Mouse (Mus musculus): ENCODE measurements around the gene Mpg. TPM values are rescaled to one million over a fixed set of nuclear protein-coding genes. Genes with fewer than 3 reads are reported as not detected.
"Not testable (repeated sequence)": the region's sequence is repeated elsewhere in the genome, so short reads cannot be mapped to it uniquely, and the experiment has no call there.

The Mpg gene
- polyA plus RNA-seq, 1 experiment from 2014 or later, result 26.3 TPM

DNA sequence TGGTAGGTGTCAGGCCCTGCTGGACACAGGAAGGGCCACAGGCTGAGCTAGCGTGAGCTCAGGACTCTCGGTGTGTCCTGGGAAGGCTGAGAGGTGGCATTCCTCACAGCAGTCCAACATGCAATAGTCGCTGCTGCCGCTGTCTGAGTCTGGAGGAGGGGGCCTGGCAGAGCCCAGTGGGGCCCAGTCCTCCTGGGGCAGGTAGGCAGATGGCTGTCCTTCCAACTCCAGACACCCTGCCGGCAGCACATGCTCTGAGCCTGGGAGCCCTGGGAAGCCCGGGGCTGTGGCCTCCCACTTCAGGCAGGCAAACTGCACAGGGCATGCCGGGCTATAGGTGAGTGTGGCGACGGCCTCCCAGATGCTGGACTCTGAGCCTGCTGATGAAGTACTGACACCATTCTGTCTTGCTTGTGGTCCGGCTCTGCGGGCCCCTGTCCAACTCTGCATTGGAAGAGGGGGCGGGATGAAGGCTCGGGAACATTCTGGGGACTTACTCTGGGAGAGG, 35.6 kb upstream of the Mpg start:
- no peak for TF ChIP-seq CTCF (IDR thresholded peaks at IDR 0.05)
- in situ Hi-C loops (cut with MboI; ENCODE audit: low pct_unique_long_range_greater_than_20kb), result no loop called here
- ChIA-PET POLR2A (no interaction called here), CTCF (interaction anchor here (1.1 kb wide), 1 partner anchor 8 kb away, joined by 7 read pairs; no protein-coding TSS in a partner anchor)
- DNase-seq (ENCODE audit: low read depth, low spot score) (no peak), ATAC-seq (no peak)
- H3K27me3 ChIP-seq, result peaks cover 17% of the 10 kb centered on the region

DNA sequence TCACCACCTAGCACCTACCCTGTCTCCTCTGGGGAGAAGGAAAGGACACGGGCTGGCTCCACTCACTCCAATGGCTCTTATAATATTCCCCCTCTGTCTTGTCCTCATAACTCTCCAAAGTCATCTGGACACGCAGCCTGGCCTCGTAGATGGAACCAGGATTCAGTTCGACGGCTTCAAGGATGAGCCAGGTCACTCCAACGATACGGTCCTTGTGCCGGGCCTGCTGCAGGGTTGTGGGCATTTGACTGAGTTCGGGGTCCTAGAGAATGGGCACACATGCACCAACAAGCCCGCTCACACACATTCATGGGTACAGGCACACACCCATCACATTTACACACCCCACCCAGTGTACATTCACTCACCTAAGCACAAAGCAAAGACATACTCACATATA, 33.1 kb upstream of the Mpg start:
- ChIA-PET POLR2A (no interaction called here), CTCF (no interaction called here)
- peaks cover 20% of the 10 kb centered on the region for H3K27me3 ChIP-seq
- ATAC-seq, result no peak
- no peak for TF ChIP-seq CTCF (IDR thresholded peaks at IDR 0.05)
- in situ Hi-C loops (cut with MboI; ENCODE audit: low pct_unique_long_range_greater_than_20kb), result no loop called here
- DNase-seq (ENCODE audit: low read depth, low spot score), result no peak

DNA sequence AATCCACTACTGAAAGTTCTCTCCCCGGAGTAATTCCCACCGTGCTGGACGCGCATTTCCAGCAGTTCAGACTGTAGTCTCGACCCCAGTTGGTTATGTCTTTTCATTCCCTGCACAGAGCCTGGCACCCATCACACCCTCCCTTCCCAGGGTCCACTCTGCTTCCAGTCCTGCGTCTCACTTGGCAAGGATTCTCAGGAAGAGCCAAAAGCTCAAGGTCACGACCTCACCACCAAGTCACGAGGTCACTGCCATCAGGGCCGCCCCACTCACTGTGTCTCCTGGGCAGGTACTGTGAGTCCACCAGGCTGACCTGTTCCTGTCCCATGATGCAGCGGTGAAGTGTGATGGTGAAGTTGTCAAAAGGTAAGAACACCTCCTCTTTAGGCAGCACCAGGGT, 32.2 kb upstream of the Mpg start:
- H3K27me3 ChIP-seq, result peaks cover 20% of the 10 kb centered on the region
- TF ChIP-seq CTCF (IDR thresholded peaks at IDR 0.05), result no peak
- no peak for DNase-seq (ENCODE audit: low read depth, low spot score)
- in situ Hi-C loops (cut with MboI; ENCODE audit: low pct_unique_long_range_greater_than_20kb), result no loop called here
- ATAC-seq, result no peak
- ChIA-PET POLR2A (no interaction called here), CTCF (interaction anchor here (1.0 to 1.4 kb wide), 2 partner anchors 11 to 44 kb away, joined by 3 read pairs; partner anchors contain the start of gene Snrnp25)

DNA sequence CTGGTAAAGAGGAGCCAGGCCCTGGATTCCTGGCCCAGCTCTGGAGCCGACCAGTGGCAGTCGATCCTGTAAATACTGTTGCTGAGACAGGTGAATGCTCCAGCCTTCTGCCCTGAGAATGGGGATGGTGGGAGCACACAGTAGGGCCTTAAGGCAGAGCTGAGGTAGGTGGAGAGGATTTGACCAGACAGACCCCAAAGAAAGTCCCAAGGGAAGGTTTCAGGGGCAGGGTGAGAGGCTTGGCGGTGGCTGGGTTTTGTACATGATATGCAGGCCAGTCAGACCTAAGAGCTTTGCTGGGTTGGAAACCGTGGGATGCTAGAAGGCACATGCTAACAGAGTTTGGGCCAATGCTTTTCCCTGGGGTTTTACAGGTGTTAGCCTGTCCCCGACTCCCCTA, 31.7 kb upstream of the Mpg start:
- ChIA-PET CTCF (interaction anchor here (1.0 to 1.4 kb wide), 2 partner anchors 10 to 43 kb away, joined by 3 read pairs; partner anchors contain the start of gene Snrnp25), POLR2A (no interaction called here)
- in situ Hi-C loops (cut with MboI; ENCODE audit: low pct_unique_long_range_greater_than_20kb), result no loop called here
- no peak for TF ChIP-seq CTCF (IDR thresholded peaks at IDR 0.05)
- DNase-seq (ENCODE audit: low read depth, low spot score), result no peak
- no peak for ATAC-seq
- peaks cover 20% of the 10 kb centered on the region for H3K27me3 ChIP-seq

DNA sequence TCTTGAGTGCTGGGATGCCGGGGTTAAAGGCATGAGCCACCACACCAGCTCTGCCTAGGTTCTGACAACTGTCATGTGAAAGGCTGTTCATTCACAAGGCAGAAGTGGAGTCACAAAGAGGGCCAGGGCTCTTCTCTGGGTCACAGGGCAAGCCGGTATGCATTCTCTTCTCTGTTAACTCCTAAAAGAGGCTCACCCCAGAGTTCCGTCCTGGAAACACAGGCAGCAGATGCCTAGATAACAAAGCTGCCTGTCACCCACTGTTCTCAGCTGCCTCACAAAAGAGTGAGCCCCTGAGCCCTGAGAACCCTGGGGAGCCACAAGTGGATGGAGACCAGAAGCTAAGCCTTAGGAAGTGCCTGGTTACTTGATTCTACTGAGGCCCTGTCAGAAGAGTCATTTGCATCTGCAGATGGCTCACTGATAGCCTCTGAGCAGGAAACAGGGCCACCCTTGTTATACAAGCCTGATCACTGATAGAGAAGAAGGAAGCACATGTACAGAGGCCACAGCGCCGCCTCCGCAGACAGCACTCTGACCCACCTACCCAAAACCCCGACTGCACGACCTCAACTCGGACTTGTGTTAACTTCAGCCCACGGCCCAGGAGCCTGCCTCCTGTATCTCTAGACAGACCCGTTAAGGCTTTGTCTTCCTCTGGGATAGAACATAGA, 30.3 kb upstream of the Mpg start:
- ChIA-PET POLR2A (no interaction called here), CTCF (no interaction called here)
- no peak for DNase-seq (ENCODE audit: low read depth, low spot score)
- in situ Hi-C loops (cut with MboI; ENCODE audit: low pct_unique_long_range_greater_than_20kb), result no loop called here
- H3K27me3 ChIP-seq, result peaks cover 26% of the 10 kb centered on the region
- ATAC-seq, result no peak
- no peak for TF ChIP-seq CTCF (IDR thresholded peaks at IDR 0.05)

DNA sequence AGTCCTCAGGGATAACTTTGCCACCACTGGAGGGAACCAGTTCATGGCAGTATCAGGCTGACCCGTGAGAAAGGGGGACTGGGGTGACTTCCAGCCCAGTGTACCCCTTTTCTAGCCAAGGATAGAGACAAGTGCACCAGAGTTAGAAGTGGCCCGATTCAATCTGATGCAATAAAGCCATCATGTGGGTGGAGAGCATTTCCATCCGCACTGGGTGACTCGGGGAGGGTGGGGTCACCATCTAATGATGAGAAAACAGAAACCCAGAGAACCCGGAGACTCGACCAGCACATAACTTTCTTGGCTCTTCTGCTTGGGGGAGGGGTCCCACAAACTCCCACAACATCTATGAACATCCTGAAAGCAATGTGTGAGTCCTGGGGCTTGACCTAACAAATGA, 29.6 kb upstream of the Mpg start:
- ATAC-seq (no peak), DNase-seq (ENCODE audit: low read depth, low spot score) (no peak)
- in situ Hi-C loops (cut with MboI; ENCODE audit: low pct_unique_long_range_greater_than_20kb), result no loop called here
- POLR2A ChIA-PET, result no interaction called here
- no peak for TF ChIP-seq CTCF (IDR thresholded peaks at IDR 0.05)
- CTCF ChIA-PET, result no interaction called here
- H3K27me3 ChIP-seq, result peaks cover 31% of the 10 kb centered on the region

DNA sequence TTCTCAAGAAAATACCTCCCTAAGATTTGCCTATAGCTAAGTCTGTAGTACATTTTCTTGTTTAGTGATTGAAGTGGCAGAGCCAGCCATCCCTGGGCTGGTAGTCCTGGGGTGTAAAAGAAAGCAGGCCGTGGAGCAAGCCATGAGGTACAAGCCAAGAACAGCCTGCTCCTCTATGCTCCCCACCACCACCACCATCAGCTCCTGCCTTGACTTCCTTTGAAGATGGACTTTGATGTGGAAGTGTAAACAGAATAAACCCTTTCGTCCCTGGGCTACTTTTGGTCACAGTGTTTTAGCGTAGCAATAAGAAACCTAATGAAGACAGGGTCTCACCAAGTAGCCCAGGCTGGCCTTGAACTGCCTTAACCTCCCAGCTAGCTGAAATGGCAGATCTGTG, 28.5 kb upstream of the Mpg start:
- DNase-seq (ENCODE audit: low read depth, low spot score) (no peak), ATAC-seq (no peak)
- ChIA-PET POLR2A (no interaction called here), CTCF (interaction anchor here (0.6 to 0.9 kb wide), 2 partner anchors 15 to 59 kb away, joined by 3 read pairs; no protein-coding TSS in a partner anchor)
- no peak for TF ChIP-seq CTCF (IDR thresholded peaks at IDR 0.05)
- in situ Hi-C loops (cut with MboI; ENCODE audit: low pct_unique_long_range_greater_than_20kb), result no loop called here
- peaks cover 32% of the 10 kb centered on the region for H3K27me3 ChIP-seq

DNA sequence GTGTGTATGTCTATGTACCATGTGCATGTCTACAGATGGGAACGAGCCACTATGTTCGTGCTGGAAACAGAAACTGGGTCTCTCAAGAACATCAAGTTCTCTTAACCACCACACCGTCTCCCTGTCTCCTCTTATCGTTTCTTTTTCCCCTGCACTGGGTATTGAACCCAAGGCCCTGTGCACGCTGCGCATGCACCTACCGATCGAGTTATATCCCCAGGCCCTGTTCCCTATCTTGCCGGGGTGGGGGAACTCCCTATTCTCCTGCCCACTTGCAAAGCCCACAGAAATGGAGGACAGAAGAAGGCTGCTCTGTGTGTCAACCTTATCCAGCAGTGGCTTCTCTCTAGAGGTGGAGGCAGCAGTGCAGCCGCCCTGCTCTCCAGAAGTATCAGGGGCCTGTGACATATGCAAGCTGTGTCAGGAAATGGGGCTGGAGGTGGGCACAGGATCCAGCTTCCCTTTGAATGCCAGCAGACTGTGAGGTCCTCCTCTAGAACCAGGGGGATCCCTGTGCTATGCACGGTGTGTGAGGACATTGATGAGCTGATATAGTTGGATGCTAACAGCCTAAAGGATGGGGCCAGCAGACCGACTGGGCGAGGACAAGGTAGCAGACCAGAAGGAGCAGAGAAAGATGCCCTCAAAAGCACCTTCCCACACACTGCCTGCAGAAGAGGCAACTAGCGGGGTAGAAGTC, 27.9 kb upstream of the Mpg start:
- no peak for DNase-seq (ENCODE audit: low read depth, low spot score)
- CTCF ChIA-PET, result interaction anchor here (0.9 kb wide), 1 partner anchor 60 kb away, joined by 3 read pairs; no protein-coding TSS in a partner anchor
- POLR2A ChIA-PET, result no interaction called here
- H3K27me3 ChIP-seq, result peaks cover 35% of the 10 kb centered on the region
- in situ Hi-C loops (cut with MboI; ENCODE audit: low pct_unique_long_range_greater_than_20kb), result no loop called here
- ATAC-seq, result no peak
- no peak for TF ChIP-seq CTCF (IDR thresholded peaks at IDR 0.05)

DNA sequence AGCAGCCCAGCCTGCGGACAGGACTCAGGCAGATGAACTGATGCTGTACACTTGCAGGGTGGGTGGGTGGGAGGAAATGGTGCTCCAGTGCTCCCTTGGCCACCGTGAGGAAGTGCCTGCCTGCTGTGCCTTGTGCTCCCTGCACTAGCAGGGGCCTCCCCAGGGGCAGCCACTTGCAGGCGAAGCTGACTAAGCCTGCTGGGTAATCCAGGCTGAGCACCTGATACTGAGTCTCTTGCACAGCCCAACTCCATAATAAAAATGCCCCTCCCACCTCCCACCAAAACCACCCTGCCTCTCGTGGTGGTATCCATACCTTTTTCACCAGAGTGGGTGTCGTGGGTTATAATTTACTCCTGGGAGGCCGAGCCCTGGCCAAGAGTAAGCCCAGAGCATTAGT, 27.1 kb upstream of the Mpg start:
- in situ Hi-C loops (cut with MboI; ENCODE audit: low pct_unique_long_range_greater_than_20kb), result no loop called here
- no peak for ATAC-seq
- peaks cover 39% of the 10 kb centered on the region for H3K27me3 ChIP-seq
- ChIA-PET POLR2A (no interaction called here), CTCF (no interaction called here)
- no peak for TF ChIP-seq CTCF (IDR thresholded peaks at IDR 0.05)
- DNase-seq (ENCODE audit: low read depth, low spot score), result no peak

DNA sequence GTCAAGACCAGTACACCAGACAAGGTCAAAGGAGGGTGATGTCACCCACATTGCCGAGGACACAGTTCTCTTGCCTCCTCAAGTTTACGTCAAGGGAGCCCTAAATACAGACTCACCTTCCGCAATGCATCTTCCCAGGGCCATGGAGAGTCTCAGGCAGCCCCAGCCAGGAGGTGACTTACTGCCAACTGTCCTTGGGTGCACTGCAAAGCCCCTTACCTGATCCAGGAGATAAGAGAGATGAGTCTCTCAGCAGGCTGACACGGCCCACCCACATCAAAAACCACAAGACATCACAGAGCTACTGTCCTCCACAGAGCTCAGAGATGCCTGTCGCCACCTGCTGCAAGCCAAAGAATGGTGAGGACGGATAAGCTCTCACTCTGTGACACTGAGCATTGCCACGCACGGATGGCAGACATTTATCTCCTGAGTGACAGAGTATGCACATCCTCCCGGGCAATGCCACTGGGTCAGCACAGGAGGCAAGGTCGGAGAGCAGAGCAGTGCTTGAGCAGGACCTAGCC, 26.2 kb upstream of the Mpg start, which contains the start of gene Il9r:
TSS of gene Il9r (minus strand) at position 205 of the 527 bp plus-strand sequence.
- in situ Hi-C loops (cut with MboI; ENCODE audit: low pct_unique_long_range_greater_than_20kb), result no loop called here

DNA sequence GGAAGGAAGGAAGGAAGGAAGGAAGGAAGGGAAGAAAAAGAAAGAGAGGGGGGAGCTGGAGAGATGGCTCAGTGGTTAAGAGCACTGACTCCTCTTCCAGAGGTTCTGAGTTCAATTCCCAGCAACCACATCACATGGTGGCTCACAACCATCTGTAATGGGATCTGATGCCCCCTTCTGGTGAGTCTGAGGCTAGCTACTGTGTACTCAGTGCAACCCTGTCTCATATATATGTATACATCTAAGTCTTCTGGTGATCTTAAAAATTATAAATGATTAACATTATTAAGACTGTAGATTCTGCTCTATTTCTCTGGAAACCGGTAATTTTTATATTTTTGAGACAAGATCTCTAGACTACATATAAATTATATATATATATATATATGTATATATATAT, 25.3 kb upstream of the Mpg start:
- peaks cover 28% of the 10 kb centered on the region for H3K27me3 ChIP-seq
- DNase-seq (ENCODE audit: low read depth, low spot score); POLR2A ChIA-PET; ATAC-seq; in situ Hi-C loops (cut with MboI; ENCODE audit: low pct_unique_long_range_greater_than_20kb): not testable (repeated sequence)
- CTCF ChIA-PET, result interaction anchor here (1.3 to 1.5 kb wide), 3 partner anchors 9 to 120 kb away, joined by 3 to 4 read pairs (median 3); no protein-coding TSS in a partner anchor

More for the DNA sequence above, 26.2 kb upstream of the Mpg start, which contains the start of gene Il9r:
- POLR2A ChIA-PET, result no interaction called here
- no peak for DNase-seq (ENCODE audit: low read depth, low spot score)
- CTCF ChIA-PET, result interaction anchor here (1.3 kb wide), 1 partner anchor 10 kb away, joined by 3 read pairs; no protein-coding TSS in a partner anchor
- peaks cover 34% of the 10 kb centered on the region for H3K27me3 ChIP-seq
- TF ChIP-seq CTCF (IDR thresholded peaks at IDR 0.05), result no peak
- no peak for ATAC-seq

All from Patski (cell line).